Mouse (Mus musculus): ENCODE measurements around the gene Slf2. TPM values are rescaled to one million over a fixed set of nuclear protein-coding genes. Genes with fewer than 3 reads are reported as not detected.
A peak's percentile ranks its signal among the peaks of the same experiment; 100 is the strongest.

The Slf2 gene
- polyA plus RNA-seq, 1 experiment: 6.6 TPM

DNA sequence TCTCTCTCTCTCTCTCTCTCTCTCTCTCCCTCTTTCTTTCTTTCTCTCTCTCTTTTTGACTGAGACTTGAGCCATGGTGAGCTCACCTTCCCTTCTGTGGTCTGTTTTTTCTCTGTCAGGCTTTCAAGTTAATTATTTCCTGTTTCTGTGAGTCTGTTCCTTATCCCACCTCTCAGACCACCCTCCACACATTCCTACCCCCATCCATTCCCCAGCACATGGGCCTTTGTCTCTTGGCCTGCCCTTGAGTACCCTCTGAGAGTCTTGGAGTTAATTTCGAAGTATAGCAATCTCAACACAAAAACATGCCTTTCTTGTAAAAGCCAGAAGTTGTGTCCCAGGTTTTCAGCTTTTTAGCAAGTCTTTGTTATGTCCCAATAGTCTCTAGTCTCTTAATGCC, 3.7 kb upstream of the Slf2 start:
- H3K79me2 ChIP-seq (ENCODE audit: control insufficient read depth, insufficient read depth): peaks cover 20% of the 10 kb centered on the region
- TF ChIP-seq TCF12 (IDR thresholded peaks at IDR 0.05; ENCODE audit: insufficient read depth, poor library complexity, severe bottlenecking) (no peak), CEBPB (IDR thresholded peaks at IDR 0.05; ENCODE audit: insufficient read depth, poor library complexity, severe bottlenecking) (no peak), TCF3 (IDR thresholded peaks at IDR 0.05; ENCODE audit: insufficient read length, low read depth) (no peak), POLR2AphosphoS2 (IDR thresholded peaks at IDR 0.05; ENCODE audit: insufficient read length, low read depth) (no peak), REST (IDR thresholded peaks at IDR 0.05; ENCODE audit: insufficient read depth, insufficient read length) (no peak)
- H3K4me2 ChIP-seq (ENCODE audit: low read depth): no peak overlapping the region
- H3ac ChIP-seq (ENCODE audit: control insufficient read depth, insufficient read length): no peak overlapping the region
- H3K36me3 ChIP-seq (ENCODE audit: control insufficient read depth, insufficient read depth): no peaks in the 10 kb centered on the region
- H3K27me3 ChIP-seq (ENCODE audit: control insufficient read depth, insufficient read depth, insufficient read length): no peaks in the 10 kb centered on the region
- no peak overlapping the region for H3K4me3 ChIP-seq

DNA sequence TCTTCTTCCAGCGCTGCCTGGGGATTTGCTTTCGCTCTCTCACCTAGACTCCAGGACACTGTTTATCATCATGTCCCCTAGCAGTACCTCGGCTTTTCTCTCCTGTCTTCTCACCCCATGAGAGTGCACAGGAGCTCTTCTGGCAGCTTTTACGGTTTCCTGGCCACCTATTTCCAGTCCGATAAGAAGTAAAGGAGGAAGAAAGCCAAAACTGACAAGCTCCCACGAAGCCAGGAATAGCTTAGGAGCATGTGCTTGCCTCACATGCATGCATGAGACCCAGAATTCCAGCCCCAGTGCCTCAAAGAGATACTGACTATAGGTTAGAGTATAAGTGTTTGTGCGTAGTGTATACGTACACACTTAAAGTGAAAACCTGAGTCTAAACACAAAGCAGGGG, 2.8 kb upstream of the Slf2 start:
- H3K36me3 ChIP-seq (ENCODE audit: control insufficient read depth, insufficient read depth): no peaks in the 10 kb centered on the region
- H3K79me2 ChIP-seq (ENCODE audit: control insufficient read depth, insufficient read depth): peaks cover 20% of the 10 kb centered on the region
- no peak overlapping the region for H3K4me3 ChIP-seq
- H3K4me2 ChIP-seq (ENCODE audit: low read depth): no peak overlapping the region
- H3ac ChIP-seq (ENCODE audit: control insufficient read depth, insufficient read length): no peak overlapping the region
- H3K27me3 ChIP-seq (ENCODE audit: control insufficient read depth, insufficient read depth, insufficient read length): no peaks in the 10 kb centered on the region
- TF ChIP-seq POLR2A (IDR thresholded peaks at IDR 0.05; ENCODE audit: insufficient read length, low read depth): no peak
- no peak for TF ChIP-seq MYOG (IDR thresholded peaks at IDR 0.05; ENCODE audit: control insufficient read depth in 1 of 3, insufficient read depth in 1 of 3, insufficient read length in 2 of 3, low read depth in 2 of 3)
- TF ChIP-seq CEBPB (IDR thresholded peaks at IDR 0.05; ENCODE audit: insufficient read depth, poor library complexity, severe bottlenecking): no peak
- TF ChIP-seq SRF (IDR thresholded peaks at IDR 0.05; ENCODE audit: control insufficient read depth, insufficient read length, low read depth): no peak
- no peak for TF ChIP-seq USF1 (IDR thresholded peaks at IDR 0.05; ENCODE audit: low read depth)
- no peak for TF ChIP-seq MYOD1 (IDR thresholded peaks at IDR 0.05; ENCODE audit: control insufficient read depth in 1 of 3, insufficient read length in 2 of 3, low read depth in 2 of 3)
- no peak for TF ChIP-seq MAX (IDR thresholded peaks at IDR 0.05; ENCODE audit: low read depth)
- no peak for TF ChIP-seq REST (IDR thresholded peaks at IDR 0.05; ENCODE audit: insufficient read depth, insufficient read length)

GRCm38 (mm10) chr19:44929251-44929650, 1.7 kb upstream of the Slf2 start:
- Histone ChIP-seq H3K4me2 (ENCODE audit: low read depth) (peak overlapping the region; percentile 28), H3K36me3 (ENCODE audit: control insufficient read depth, insufficient read depth) (no peaks in the 10 kb centered on the region), H3K4me3 (no peak overlapping the region), H3ac (ENCODE audit: control insufficient read depth, insufficient read length) (no peak overlapping the region), H3K27me3 (ENCODE audit: control insufficient read depth, insufficient read depth, insufficient read length) (no peaks in the 10 kb centered on the region), H3K79me2 (ENCODE audit: control insufficient read depth, insufficient read depth) (peaks cover 29% of the 10 kb centered on the region)
- TF ChIP-seq POLR2A (IDR thresholded peaks at IDR 0.05; ENCODE audit: insufficient read length, low read depth) (no peak), TCF12 (IDR thresholded peaks at IDR 0.05; ENCODE audit: insufficient read depth, poor library complexity, severe bottlenecking) (no peak), SRF (IDR thresholded peaks at IDR 0.05; ENCODE audit: control insufficient read depth, insufficient read length, low read depth) (no peak), USF1 (IDR thresholded peaks at IDR 0.05; ENCODE audit: low read depth) (no peak), REST (IDR thresholded peaks at IDR 0.05; ENCODE audit: insufficient read depth, insufficient read length) (no peak), CEBPB (IDR thresholded peaks at IDR 0.05; ENCODE audit: insufficient read depth, poor library complexity, severe bottlenecking) (no peak), MYOG (IDR thresholded peaks at IDR 0.05; ENCODE audit: control insufficient read depth in 1 of 3, insufficient read depth in 1 of 3, insufficient read length in 2 of 3, low read depth in 2 of 3) (no peak), TCF3 (IDR thresholded peaks at IDR 0.05; ENCODE audit: insufficient read length, low read depth) (no peak), POLR2AphosphoS2 (IDR thresholded peaks at IDR 0.05; ENCODE audit: insufficient read length, low read depth) (no peak), E2F4 (IDR thresholded peaks at IDR 0.05; ENCODE audit: insufficient read depth) (no peak), MYOD1 (IDR thresholded peaks at IDR 0.05; ENCODE audit: control insufficient read depth in 1 of 3, insufficient read length in 2 of 3, low read depth in 2 of 3) (no peak), MAX (IDR thresholded peaks at IDR 0.05; ENCODE audit: low read depth) (no peak)

- Histone ChIP-seq H3K36me3 (ENCODE audit: control insufficient read depth, insufficient read depth) (peaks cover 2% of the 10 kb centered on the region), H3K4me2 (ENCODE audit: low read depth) (peak overlapping the region; percentile 28), H3K27me3 (ENCODE audit: control insufficient read depth, insufficient read depth, insufficient read length) (no peaks in the 10 kb centered on the region)
These were observed 1.3 kb upstream of the Slf2 start for GRCm38 (mm10) chr19:44929663-44930062.

GRCm38 (mm10) chr19:44930122-44930521, 829 bp upstream of the Slf2 start:
- no peak for TF ChIP-seq MYOD1 (IDR thresholded peaks at IDR 0.05; ENCODE audit: control insufficient read depth in 1 of 3, insufficient read length in 2 of 3, low read depth in 2 of 3)
- no peaks in the 10 kb centered on the region for H3K27me3 ChIP-seq (ENCODE audit: control insufficient read depth, insufficient read depth, insufficient read length)
- no peak overlapping the region for H3ac ChIP-seq (ENCODE audit: control insufficient read depth, insufficient read length)
- peak overlapping the region; percentile 75 for H3K4me3 ChIP-seq
- peaks cover 38% of the 10 kb centered on the region for H3K79me2 ChIP-seq (ENCODE audit: control insufficient read depth, insufficient read depth)
- peaks cover 7% of the 10 kb centered on the region for H3K36me3 ChIP-seq (ENCODE audit: control insufficient read depth, insufficient read depth)
- H3K4me2 ChIP-seq (ENCODE audit: low read depth): peak overlapping the region; percentile 67

More at GRCm38 (mm10) chr19:44929663-44930062, 1.3 kb upstream of the Slf2 start:
- H3K4me3 ChIP-seq: peak overlapping the region; percentile 75
- peaks cover 33% of the 10 kb centered on the region for H3K79me2 ChIP-seq (ENCODE audit: control insufficient read depth, insufficient read depth)
- no peak for TF ChIP-seq TCF3 (IDR thresholded peaks at IDR 0.05; ENCODE audit: insufficient read length, low read depth)
- no peak for TF ChIP-seq CEBPB (IDR thresholded peaks at IDR 0.05; ENCODE audit: insufficient read depth, poor library complexity, severe bottlenecking)
- no peak for TF ChIP-seq TCF12 (IDR thresholded peaks at IDR 0.05; ENCODE audit: insufficient read depth, poor library complexity, severe bottlenecking)
- no peak for TF ChIP-seq USF1 (IDR thresholded peaks at IDR 0.05; ENCODE audit: low read depth)
- no peak for TF ChIP-seq REST (IDR thresholded peaks at IDR 0.05; ENCODE audit: insufficient read depth, insufficient read length)
- no peak for TF ChIP-seq SRF (IDR thresholded peaks at IDR 0.05; ENCODE audit: control insufficient read depth, insufficient read length, low read depth)
- TF ChIP-seq MYOG (IDR thresholded peaks at IDR 0.05; ENCODE audit: control insufficient read depth in 1 of 3, insufficient read depth in 1 of 3, insufficient read length in 2 of 3, low read depth in 2 of 3): no peak
- TF ChIP-seq POLR2AphosphoS2 (IDR thresholded peaks at IDR 0.05; ENCODE audit: insufficient read length, low read depth): no peak
- no peak for TF ChIP-seq POLR2A (IDR thresholded peaks at IDR 0.05; ENCODE audit: insufficient read length, low read depth)
- no peak for TF ChIP-seq E2F4 (IDR thresholded peaks at IDR 0.05; ENCODE audit: insufficient read depth)
- TF ChIP-seq MYOD1 (IDR thresholded peaks at IDR 0.05; ENCODE audit: control insufficient read depth in 1 of 3, insufficient read length in 2 of 3, low read depth in 2 of 3): no peak
- TF ChIP-seq MAX (IDR thresholded peaks at IDR 0.05; ENCODE audit: low read depth): no peak
- no peak overlapping the region for H3ac ChIP-seq (ENCODE audit: control insufficient read depth, insufficient read length)
